Mouse (Mus musculus): ENCODE data around the gene Sncg. TPM values are rescaled to one million over a fixed set of nuclear protein-coding genes. Genes with fewer than 3 reads are reported as not detected.

Sncg gene
- polyA plus RNA-seq, 1 experiment from 2014 or later, result 7.5 TPM

DNA sequence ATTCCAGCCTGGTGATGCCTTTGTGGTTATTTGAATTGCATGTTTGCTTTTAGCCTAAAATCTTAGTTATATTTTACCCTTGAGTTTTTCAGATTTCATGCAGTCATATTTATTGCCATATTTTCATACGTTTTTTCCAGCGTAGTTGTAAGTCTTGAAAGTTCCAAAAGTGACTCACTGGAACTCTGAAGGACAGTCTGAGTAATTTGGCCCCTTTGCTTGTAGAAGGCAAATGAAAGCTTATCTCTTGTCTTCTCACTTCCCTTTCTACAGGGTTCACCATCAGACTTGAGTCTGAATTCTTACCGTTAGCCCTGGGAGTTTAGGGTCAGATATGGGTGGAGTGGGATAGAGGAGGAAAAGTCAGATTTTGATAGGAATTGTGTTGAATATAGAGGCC, 48.0 kb downstream of the Sncg start:
- no peak for ATAC-seq (ENCODE audit: low FRiP score)
- Histone ChIP-seq H3K27ac (no peak overlapping the region), H3K36me3 (replicated peaks) (peaks cover 46% of the 10 kb centered on the region), H3K9ac (no peak overlapping the region), H3K4me1 (no peaks in the 10 kb centered on the region), H3K4me3 (replicated peaks) (no peak overlapping the region), H3K27me3 (no peaks in the 10 kb centered on the region), H3K4me2 (no peak overlapping the region), H3K9me3 (no peaks in the 10 kb centered on the region)
- 91% methylated on average over 3 of the region's 3 CpGs for WGBS

DNA sequence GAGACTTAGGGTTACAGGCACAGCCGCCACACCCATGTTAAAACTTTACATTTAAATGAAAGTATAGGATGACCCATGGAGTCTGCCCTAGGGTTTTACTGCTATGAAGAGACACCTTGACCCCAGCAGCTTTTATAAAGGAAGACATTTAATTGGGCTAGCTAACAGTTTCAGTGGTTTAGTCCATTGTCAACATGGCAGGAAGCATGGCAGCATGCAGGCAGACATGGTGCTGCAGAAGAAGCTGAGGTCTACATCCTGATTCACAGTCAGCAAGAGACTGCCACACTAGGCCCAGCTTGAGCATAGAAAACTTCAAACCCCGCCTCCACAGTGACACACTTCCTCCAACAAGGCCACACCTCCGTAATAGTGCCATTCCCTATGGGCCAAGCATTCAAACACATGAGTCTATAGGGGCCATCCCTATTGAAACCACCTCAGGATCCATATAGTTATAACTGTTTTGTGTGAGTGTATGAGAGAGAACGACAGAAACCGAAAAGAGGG, 51.0 kb downstream of the Sncg start:
- Histone ChIP-seq H3K27ac (no peak overlapping the region), H3K36me3 (replicated peaks) (peaks cover 30% of the 10 kb centered on the region), H3K9ac (no peak overlapping the region), H3K27me3 (no peaks in the 10 kb centered on the region), H3K4me3 (replicated peaks) (no peak overlapping the region), H3K9me3 (no peaks in the 10 kb centered on the region), H3K4me2 (no peak overlapping the region), H3K4me1 (no peaks in the 10 kb centered on the region)
- WGBS, result 93% methylated on average over 5 of the region's 5 CpGs
- ATAC-seq (ENCODE audit: low FRiP score), result no peak

Other genes starting within 250 kb of the Sncg start
- 0.05 TPM in 1 of 2 replicates, not detected in the other for gene Npy4r, start 222.3 kb downstream of the Sncg start, polyA plus RNA-seq (2016; fragmentation: Nextera tagmentation; extraction: Ambion mirVana)
- gene Gprin2, start 173.1 kb downstream of the Sncg start, polyA plus RNA-seq (2016; fragmentation: Nextera tagmentation; extraction: Ambion mirVana), result 2.2 and 2.5 TPM in 2 replicates
- 0.13 and 0.27 TPM in 2 replicates for gene Syt15, start 155.2 kb downstream of the Sncg start, polyA plus RNA-seq (2016; fragmentation: Nextera tagmentation; extraction: Ambion mirVana)
- gene Shld2, start 64.3 kb downstream of the Sncg start, polyA plus RNA-seq (2016; fragmentation: Nextera tagmentation; extraction: Ambion mirVana), result 8.7 and 11.0 TPM in 2 replicates
- gene Glud1, start 64.1 kb downstream of the Sncg start, polyA plus RNA-seq (2016; fragmentation: Nextera tagmentation; extraction: Ambion mirVana), result 85.9 and 87.8 TPM in 2 replicates
- not detected in 2 replicates for gene Fam25c, start 19.4 kb downstream of the Sncg start, polyA plus RNA-seq (2016; fragmentation: Nextera tagmentation; extraction: Ambion mirVana)
- 5.5 and 6.1 TPM in 2 replicates for gene Mmrn2, start 676 bp upstream of the Sncg start, polyA plus RNA-seq (2016; fragmentation: Nextera tagmentation; extraction: Ambion mirVana)
- gene Bmpr1a, start 128.6 kb upstream of the Sncg start, polyA plus RNA-seq (2016; fragmentation: Nextera tagmentation; extraction: Ambion mirVana), result 47.5 and 49.5 TPM in 2 replicates
- gene 9230112D13Rik, start 148.0 kb upstream of the Sncg start, polyA plus RNA-seq (2016; fragmentation: Nextera tagmentation; extraction: Ambion mirVana), result not detected in 2 replicates
- gene Ldb3, start 213.9 kb upstream of the Sncg start, polyA plus RNA-seq (2016; fragmentation: Nextera tagmentation; extraction: Ambion mirVana), result 0.13 and 0.20 TPM in 2 replicates
- gene Opn4, start 225.4 kb upstream of the Sncg start, polyA plus RNA-seq (2016; fragmentation: Nextera tagmentation; extraction: Ambion mirVana), result 0.19 and 0.28 TPM in 2 replicates

Measured in forebrain, embryonic 12.5 days (tissue).